Mouse (Mus musculus) kidney, postnatal 36 days (tissue): Measurements from ENCODE around the gene Brsk1.

Experiments
- DNase-seq, 2 experiments: peaks; one replicate each; pipeline ENCODE4 v3.0.0; 2021 to 2022; ENCODE audit warnings: mixed read lengths in 2 of 2

Brsk1 gene

GRCm38 (mm10) chr7:4740309-4740727, 49.9 kb downstream of the Brsk1 start:
- no peak for DNase-seq

- DNase-seq = peak; percentile 82 to 83
Measured at GRCm38 (mm10) chr7:4741151-4741550, 50.7 kb downstream of the Brsk1 start.

- no peak for DNase-seq
Measured at GRCm38 (mm10) chr7:4741672-4742481, 51.5 kb downstream of the Brsk1 start.

- no peak for DNase-seq
Measured at GRCm38 (mm10) chr7:4742482-4742819, 52.0 kb downstream of the Brsk1 start.

GRCm38 (mm10) chr7:4743354-4743753, 53.0 kb downstream of the Brsk1 start:
- DNase-seq = no peak

GRCm38 (mm10) chr7:4744886-4745285, 54.5 kb downstream of the Brsk1 start:
- no peak for DNase-seq

- no peak for DNase-seq
Measured at GRCm38 (mm10) chr7:4746326-4746980, 56.0 kb downstream of the Brsk1 start.

GRCm38 (mm10) chr7:4747156-4747899, 56.9 kb downstream of the Brsk1 start:
- DNase-seq = no peak

- no peak for DNase-seq
Measured at GRCm38 (mm10) chr7:4748321-4748720, 57.9 kb downstream of the Brsk1 start.

GRCm38 (mm10) chr7:4749169-4749568, 58.8 kb downstream of the Brsk1 start:
- DNase-seq = no peak

- peak; percentile 72 to 73 for DNase-seq
Measured at GRCm38 (mm10) chr7:4751971-4752820, 61.8 kb downstream of the Brsk1 start.

GRCm38 (mm10) chr7:4752821-4753570, 62.6 kb downstream of the Brsk1 start, which contains the start of gene Cox6b2:
Gene Cox6b2 (minus strand): TSS chr7:4753094.
- peak; percentile 85 to 87 for DNase-seq

- no peak for DNase-seq
Measured at GRCm38 (mm10) chr7:4759670-4760069, 69.3 kb downstream of the Brsk1 start.

GRCm38 (mm10) chr7:4764946-4765710, 74.7 kb downstream of the Brsk1 start:
- DNase-seq = no peak
